Mouse (Mus musculus) intestine, postnatal 0 days (tissue): ENCODE measurements around the gene Pdk2. TPM values are rescaled to one million over a fixed set of nuclear protein-coding genes. Genes with fewer than 3 reads are reported as not detected.
A peak's percentile ranks its signal among the peaks of the same experiment; 100 is the strongest.

Source experiments
- ATAC-seq: fragments of 200-750 bp; cut with Nextera tagmentation; 2 replicates; pipeline ENCODE4 v1.8.0; 2017; ENCODE audit warnings: mild to moderate bottlenecking, moderate TSS enrichment, moderate library complexity
- H3K27ac ChIP-seq: fragments of 300-500 bp; sonication (generic); 2 replicates; pipeline ENCODE4 v1.5.1; 2014; ENCODE audit warnings: mild to moderate bottlenecking, low read depth, low read length, moderate library complexity
- H3K27me3 ChIP-seq: fragments of 300-500 bp; sonication (generic); replicated peaks from 2 replicates; pipeline ENCODE4 v1.6.1; 2014; ENCODE audit warnings: low read length, mixed read lengths; ENCODE audit not compliant: control insufficient read depth, insufficient read depth
- H3K36me3 ChIP-seq: fragments of 300-500 bp; sonication (generic); 2 replicates; pipeline ENCODE4 v1.6.1; 2014; ENCODE audit warnings: mild to moderate bottlenecking, moderate library complexity; ENCODE audit not compliant: control insufficient read depth, insufficient read depth
- H3K4me1 ChIP-seq: fragments of 300-500 bp; sonication (generic); replicated peaks from 2 replicates; pipeline ENCODE4 v1.6.1; 2014; ENCODE audit warnings: antibody characterized with exemption, low read length, mixed read lengths; ENCODE audit not compliant: control insufficient read depth, insufficient read depth
- H3K4me2 ChIP-seq: fragments of 300-500 bp; sonication (generic); replicated peaks from 2 replicates; pipeline ENCODE4 v1.6.1; 2014; ENCODE audit warnings: low read depth, mild to moderate bottlenecking, moderate library complexity
- H3K4me3 ChIP-seq: fragments of 300-500 bp; sonication (generic); 2 replicates; pipeline ENCODE4 v1.5.1; 2014; ENCODE audit warnings: low read depth, low read length
- H3K9ac ChIP-seq: fragments of 300-500 bp; sonication (generic); 2 replicates; pipeline ENCODE4 v1.6.1; 2014; ENCODE audit warnings: mild to moderate bottlenecking, low read depth, low read length
- H3K9me3 ChIP-seq: fragments of 300-500 bp; sonication (generic); 2 replicates; pipeline ENCODE4 v1.6.1; 2016; ENCODE audit warnings: mixed run types; ENCODE audit not compliant: control insufficient read depth
- CTCF ChIP-seq: sonication (generic); IDR thresholded peaks from 2 replicates; pipeline ENCODE4 v1.5.1; 2016; ENCODE audit warnings: low read depth, mild to moderate bottlenecking, control low read depth, antibody characterized with exemption, moderate library complexity
- WGBS: fragments of 180-500 bp; shearing (Covaris S2); extraction: QIAGEN DNeasy Blood & Tissue Kit; methylation state at CpG from one replicate; pipeline ENCODE4 v1.1.7; 2014; 5-methylcytosine and 5-hydroxymethylcytosine counted together
- polyA plus RNA-seq: library from polyadenylated mRNA; unstranded; fragments of >200 nt; fragmentation: Nextera tagmentation; extraction: Ambion mirVana; gene quantifications from 2 replicates; pipeline ENCODE4 v1.2.1, GENCODE M21; 2015

The Pdk2 gene
- polyA plus RNA-seq, 1 experiment from 2014 or later: 57.4 TPM

- H3K4me2 ChIP-seq: peak overlapping the region; percentile 73; the same call in 1 of the 2 replicates
- no peaks in the 10 kb centered on the region for H3K9me3 ChIP-seq
- H3K27me3 ChIP-seq: no peaks in the 10 kb centered on the region
- 93% methylated on average over 8 of the region's 8 CpGs for WGBS
- no peak for ATAC-seq
- peak overlapping the region; percentile 23; the same call in 1 of the 2 replicates for H3K27ac ChIP-seq
- H3K36me3 ChIP-seq: peaks cover 4% of the 10 kb centered on the region; the same call in 1 of the 2 replicates
- H3K4me3 ChIP-seq: no peak overlapping the region
- TF ChIP-seq CTCF: no peak
- H3K9ac ChIP-seq: no peak overlapping the region
- 0 out of 2 replicates have a peak, but pooled peaks cover 18% of the 10 kb centered on the region for H3K4me1 ChIP-seq
Measured at GRCm38 (mm10) chr11:95072136-95072535, 31.0 kb upstream of the Pdk2 start.

- Histone ChIP-seq H3K36me3 (peaks cover 11% of the 10 kb centered on the region; the same call in 1 of the 2 replicates), H3K4me1 (0 out of 2 replicates have a peak, but pooled peaks cover 18% of the 10 kb centered on the region), H3K9ac (no peak overlapping the region), H3K27me3 (no peaks in the 10 kb centered on the region), H3K4me3 (no peak overlapping the region), H3K4me2 (0 out of 2 replicates have a peak overlapping the region, but pooled peaks have one; percentile 32), H3K9me3 (no peaks in the 10 kb centered on the region), H3K27ac (peak overlapping the region; percentile 66; the same call in 1 of the 2 replicates)
- ATAC-seq: no peak
- 42% methylated on average over 7 of the region's 7 CpGs for WGBS
- no peak for TF ChIP-seq CTCF
Measured at GRCm38 (mm10) chr11:95071266-95071665, 30.1 kb upstream of the Pdk2 start.

- peak; percentile 34 for ATAC-seq
- H3K4me3 ChIP-seq: no peak overlapping the region
- no peak for TF ChIP-seq CTCF
- no peaks in the 10 kb centered on the region for H3K9me3 ChIP-seq
- 49% methylated on average over 8 of the region's 8 CpGs for WGBS
- H3K27ac ChIP-seq: peak overlapping the region; percentile 77
- 0 out of 2 replicates have a peak overlapping the region, but pooled peaks have one; percentile 26 for H3K9ac ChIP-seq
- H3K4me1 ChIP-seq: 0 out of 2 replicates have a peak, but pooled peaks cover 18% of the 10 kb centered on the region
- H3K27me3 ChIP-seq: no peaks in the 10 kb centered on the region
- H3K4me2 ChIP-seq: peak overlapping the region; percentile 32
- H3K36me3 ChIP-seq: peaks cover 16% of the 10 kb centered on the region; the same call in 1 of the 2 replicates
Measured at GRCm38 (mm10) chr11:95070140-95071107, 29.3 kb upstream of the Pdk2 start.

GRCm38 (mm10) chr11:95069226-95069957, 28.2 kb upstream of the Pdk2 start:
- Histone ChIP-seq H3K36me3 (peaks cover 20% of the 10 kb centered on the region; the same call in 1 of the 2 replicates), H3K4me2 (peak overlapping the region; percentile 32), H3K9ac (0 out of 2 replicates have a peak overlapping the region, but pooled peaks have one; percentile 26), H3K4me3 (no peak overlapping the region), H3K27me3 (no peaks in the 10 kb centered on the region), H3K9me3 (no peaks in the 10 kb centered on the region), H3K27ac (peak overlapping the region; percentile 77), H3K4me1 (0 out of 2 replicates have a peak, but pooled peaks cover 18% of the 10 kb centered on the region)
- 71% methylated on average over 10 of the region's 10 CpGs for WGBS
- TF ChIP-seq CTCF: no peak
- no peak for ATAC-seq

GRCm38 (mm10) chr11:95056768-95057501, 15.8 kb upstream of the Pdk2 start:
- Histone ChIP-seq H3K36me3 (peaks cover 94% of the 10 kb centered on the region), H3K9ac (no peak overlapping the region), H3K4me1 (no peaks in the 10 kb centered on the region), H3K27ac (no peak overlapping the region), H3K9me3 (no peaks in the 10 kb centered on the region), H3K4me2 (no peak overlapping the region), H3K27me3 (no peaks in the 10 kb centered on the region), H3K4me3 (no peak overlapping the region)
- ATAC-seq: no peak
- 66% methylated on average over 19 of the region's 19 CpGs for WGBS
- TF ChIP-seq CTCF: no peak
